Mouse (Mus musculus) midbrain, embryonic 14.5 days (tissue): ENCODE measurements around the gene Dennd5b. TPM values are rescaled to one million over a fixed set of nuclear protein-coding genes. Genes with fewer than 3 reads are reported as not detected.

ENCODE experiments used
- ATAC-seq: fragments of 200-750 bp; cut with Nextera tagmentation; 2 replicates; pipeline ENCODE4 v1.8.0; 2017; ENCODE audit warnings: moderate number of reproducible peaks, moderate library complexity; ENCODE audit not compliant: low FRiP score, low TSS enrichment
- DNase-seq: peaks from one replicate; pipeline ENCODE4 v3.0.0-alpha.2; 2015
- H3K27ac ChIP-seq: fragments of 300-500 bp; sonication (generic); replicated peaks from 2 replicates; pipeline ENCODE4 v1.5.1; 2014; ENCODE audit warnings: mild to moderate bottlenecking, low read depth, low read length, moderate library complexity
- H3K27me3 ChIP-seq: fragments of 300-500 bp; sonication (generic); 2 replicates; pipeline ENCODE4 v1.6.1; 2014; ENCODE audit warnings: low read length, control low read depth, mixed read lengths; ENCODE audit not compliant: control insufficient read depth, insufficient read depth
- H3K36me3 ChIP-seq: fragments of 300-500 bp; sonication (generic); 2 replicates; pipeline ENCODE4 v1.6.1; 2014; ENCODE audit warnings: low read length, control low read depth; ENCODE audit not compliant: control insufficient read depth, insufficient read depth
- H3K4me1 ChIP-seq: fragments of 300-500 bp; sonication (generic); 2 replicates; pipeline ENCODE4 v1.6.1; 2014; ENCODE audit warnings: mild to moderate bottlenecking, antibody characterized with exemption, low read length, control low read depth; ENCODE audit not compliant: control insufficient read depth, insufficient read depth
- H3K4me2 ChIP-seq: fragments of 300-500 bp; sonication (generic); 2 replicates; pipeline ENCODE4 v1.6.1; 2014; ENCODE audit warnings: mild to moderate bottlenecking, low read length, moderate library complexity
- H3K4me3 ChIP-seq: fragments of 300-500 bp; sonication (generic); replicated peaks from 2 replicates; pipeline ENCODE4 v1.5.1; 2014; ENCODE audit warnings: low read depth, low read length
- H3K9ac ChIP-seq: fragments of 300-500 bp; sonication (generic); replicated peaks from 2 replicates; pipeline ENCODE4 v1.6.1; 2014; ENCODE audit warnings: mild to moderate bottlenecking, low read length, moderate library complexity
- H3K9me3 ChIP-seq: fragments of 300-500 bp; sonication (generic); 2 replicates; pipeline ENCODE4 v1.6.1; 2016; ENCODE audit warnings: low read length, control low read depth, mixed read lengths; ENCODE audit not compliant: control insufficient read depth
- WGBS: fragments of 180-500 bp; shearing (Covaris S2); extraction: QIAGEN DNeasy Blood & Tissue Kit; methylation state at CpG from one replicate; pipeline ENCODE4 v1.1.7; 2014; 5-methylcytosine and 5-hydroxymethylcytosine counted together
- polyA plus RNA-seq: library from polyadenylated mRNA; unstranded; fragments of >200 nt; fragmentation: Nextera tagmentation; extraction: Ambion mirVana; gene quantifications from 2 replicates; pipeline ENCODE4 v1.2.1, GENCODE M21; 2014

Dennd5b gene
- polyA plus RNA-seq, 1 experiment from 2014 or later: 24.8 TPM

DNA sequence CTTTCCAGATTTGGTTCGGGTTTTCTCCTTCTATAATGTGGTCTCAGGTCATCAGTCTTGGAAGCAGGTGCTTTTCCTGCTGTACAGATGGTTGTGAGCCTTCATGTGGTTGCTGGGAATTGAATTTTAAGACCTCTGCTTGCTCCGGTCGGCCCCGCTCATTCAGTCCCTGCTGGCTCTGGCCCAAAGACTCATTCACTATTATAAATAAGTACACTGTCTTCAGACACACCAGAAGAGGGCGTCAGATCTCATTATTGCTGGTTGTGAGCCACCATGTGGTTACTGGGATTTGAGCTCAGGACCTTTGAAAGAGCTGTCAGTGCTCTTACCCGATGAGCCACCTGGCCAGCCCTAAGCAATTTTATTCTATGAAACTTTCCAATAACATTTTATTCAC, 6.1 kb downstream of the Dennd5b start:
- peak; percentile 13 for DNase-seq
- H3K9ac ChIP-seq: no peak overlapping the region
- no peaks in the 10 kb centered on the region for H3K9me3 ChIP-seq

DNA sequence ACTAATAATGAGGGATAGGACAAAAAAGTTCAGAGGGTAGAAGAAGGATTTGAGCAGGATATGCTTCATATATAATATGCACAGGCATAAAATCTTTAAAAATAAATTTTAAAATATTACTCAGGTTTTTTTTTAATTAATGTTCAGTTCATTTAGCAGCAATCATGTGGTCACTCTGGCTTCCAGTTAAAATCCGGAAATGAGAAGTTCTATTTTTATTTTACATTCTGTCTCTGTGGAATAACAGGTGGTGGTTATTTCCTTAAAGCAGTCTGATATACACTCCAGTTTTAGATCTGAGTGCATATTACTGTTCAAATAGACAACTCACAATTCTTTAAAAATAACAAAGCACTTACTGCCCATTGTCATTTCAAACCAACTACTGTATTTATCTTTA, 6.9 kb downstream of the Dennd5b start:
- Histone ChIP-seq H3K9me3 (no peaks in the 10 kb centered on the region), H3K9ac (no peak overlapping the region), H3K4me3 (no peak overlapping the region), H3K27me3 (no peaks in the 10 kb centered on the region), H3K27ac (no peak overlapping the region), H3K36me3 (no peaks in the 10 kb centered on the region), H3K4me1 (peaks cover 9% of the 10 kb centered on the region), H3K4me2 (no peak overlapping the region)
- DNase-seq: no peak
- no peak for ATAC-seq
- 77% methylated on average over 1 of the region's 1 CpGs for WGBS

More for the DNA sequence above, 6.1 kb downstream of the Dennd5b start:
- peaks cover 10% of the 10 kb centered on the region for H3K4me1 ChIP-seq
- 75% methylated on average over 6 of the region's 6 CpGs for WGBS
- H3K4me3 ChIP-seq: no peak overlapping the region
- ATAC-seq: no peak
- H3K4me2 ChIP-seq: no peak overlapping the region
- H3K36me3 ChIP-seq: no peaks in the 10 kb centered on the region
- H3K27ac ChIP-seq: no peak overlapping the region
- no peaks in the 10 kb centered on the region for H3K27me3 ChIP-seq

DNA sequence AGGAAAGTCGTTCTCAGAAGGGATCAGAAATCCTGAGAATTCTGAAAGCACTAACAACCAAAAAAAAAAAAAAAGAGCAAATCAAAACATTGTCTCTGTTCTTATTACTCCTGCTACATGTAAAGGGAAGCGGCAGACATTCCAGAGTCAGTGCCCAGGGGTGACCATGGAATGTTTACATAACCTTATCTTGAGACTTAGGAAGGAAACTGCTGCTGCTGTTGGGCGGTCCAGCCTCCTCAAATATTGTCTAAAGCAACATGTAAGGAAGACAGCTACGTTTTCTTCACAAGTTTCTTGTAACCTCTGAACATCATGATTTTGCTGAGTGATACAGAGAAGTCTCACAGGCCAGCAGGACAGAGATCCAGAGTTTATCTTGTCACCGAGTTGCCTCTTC, 8.0 kb downstream of the Dennd5b start:
- DNase-seq (no peak), ATAC-seq (no peak)
- no peak overlapping the region for H3K4me3 ChIP-seq
- 81% methylated on average over 5 of the region's 5 CpGs for WGBS
- H3K4me2 ChIP-seq: no peak overlapping the region
- H3K4me1 ChIP-seq: 0 out of 2 replicates have a peak, but pooled peaks cover under 1% of the 10 kb centered on the region
- H3K27ac ChIP-seq: no peak overlapping the region
- no peaks in the 10 kb centered on the region for H3K27me3 ChIP-seq
- no peaks in the 10 kb centered on the region for H3K36me3 ChIP-seq
- no peaks in the 10 kb centered on the region for H3K9me3 ChIP-seq
- no peak overlapping the region for H3K9ac ChIP-seq

DNA sequence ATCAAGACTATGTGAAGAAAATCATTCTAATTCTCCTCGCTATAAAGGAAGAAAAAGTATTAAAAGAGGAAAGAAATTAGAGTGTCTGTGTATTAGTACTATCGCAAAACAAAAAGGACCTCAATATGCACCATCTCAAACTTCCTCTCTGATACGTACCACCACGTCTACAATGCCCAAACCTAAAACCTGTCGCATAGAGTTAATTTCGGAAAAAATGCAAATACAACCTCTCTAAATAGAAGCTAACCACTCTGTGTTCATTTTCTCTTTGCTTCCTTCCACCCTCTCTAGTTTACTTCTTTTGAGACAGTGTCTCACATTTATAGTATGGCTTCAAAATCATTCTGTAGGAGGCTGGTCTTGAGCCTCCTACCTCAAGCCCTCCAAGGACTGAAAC, 9.1 kb downstream of the Dennd5b start:
- no peak overlapping the region for H3K4me3 ChIP-seq
- H3K9me3 ChIP-seq: no peaks in the 10 kb centered on the region
- H3K4me1 ChIP-seq: peaks cover 2% of the 10 kb centered on the region; the same call in 1 of the 2 replicates
- no peak overlapping the region for H3K27ac ChIP-seq
- 96% methylated on average over 6 of the region's 6 CpGs for WGBS
- no peak overlapping the region for H3K9ac ChIP-seq
- no peak overlapping the region for H3K4me2 ChIP-seq
- DNase-seq: no peak
- ATAC-seq: no peak
- no peaks in the 10 kb centered on the region for H3K27me3 ChIP-seq
- no peaks in the 10 kb centered on the region for H3K36me3 ChIP-seq

DNA sequence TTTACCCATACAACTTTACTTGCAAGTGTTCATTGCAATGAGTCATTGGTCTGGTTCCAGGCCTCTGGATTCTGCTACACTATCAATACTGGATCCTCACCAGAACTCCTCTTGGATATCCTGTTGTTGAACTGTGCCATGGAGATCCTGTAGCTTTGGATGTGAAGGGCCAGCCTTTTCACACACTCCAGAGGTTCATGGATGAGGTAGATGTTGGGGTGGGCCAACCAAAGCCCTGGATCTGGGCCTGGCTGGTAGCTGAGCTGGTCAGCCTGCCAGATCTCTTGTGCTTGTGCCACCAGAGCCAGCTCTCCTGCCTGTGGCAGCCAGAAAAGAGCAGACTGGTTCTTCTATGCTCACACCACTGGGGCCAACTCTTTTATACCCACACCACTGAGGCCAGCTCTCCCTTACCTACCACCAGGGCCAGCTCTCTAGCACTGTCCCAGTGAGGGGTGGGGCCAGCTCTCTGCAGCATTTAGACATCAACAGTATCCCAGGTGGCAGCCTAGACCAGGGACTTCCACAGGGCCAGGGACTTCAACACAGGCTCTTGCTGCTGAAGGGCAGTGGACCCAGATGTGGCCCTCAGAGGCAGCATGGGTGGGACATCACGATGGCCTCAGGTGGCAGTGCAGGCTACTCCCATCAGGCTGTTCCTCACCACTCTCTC, 24.2 kb downstream of the Dennd5b start:
- no peak overlapping the region for H3K27ac ChIP-seq
- H3K4me2 ChIP-seq: no peak overlapping the region
- no peak for DNase-seq
- no peaks in the 10 kb centered on the region for H3K27me3 ChIP-seq
- H3K9ac ChIP-seq: no peak overlapping the region
- H3K4me3 ChIP-seq: no peak overlapping the region
- H3K4me1 ChIP-seq: no peaks in the 10 kb centered on the region
- ATAC-seq: no peak
- WGBS: 92% methylated on average over 1 of the region's 1 CpGs
- H3K36me3 ChIP-seq: peaks cover 23% of the 10 kb centered on the region; the same call in 1 of the 2 replicates
- no peaks in the 10 kb centered on the region for H3K9me3 ChIP-seq

DNA sequence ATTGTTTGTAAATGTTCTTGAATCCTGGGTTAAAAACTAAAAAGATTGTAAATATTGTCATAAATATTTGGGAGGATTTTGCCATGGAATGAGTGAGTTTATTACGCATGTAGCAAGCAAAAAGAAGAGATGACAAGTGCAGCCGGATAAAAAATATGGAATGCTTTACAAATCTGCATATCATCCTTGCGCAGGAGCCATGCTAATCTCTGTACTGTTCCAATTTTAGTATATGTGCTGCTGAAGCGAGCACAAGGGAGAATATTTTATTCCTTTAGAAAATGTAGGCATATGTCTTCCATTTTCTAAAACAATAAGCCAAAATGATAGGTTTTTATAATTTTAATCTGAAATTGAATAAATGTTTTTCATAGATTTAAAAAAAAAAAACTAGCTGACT, 27.6 kb downstream of the Dennd5b start:
- no peak overlapping the region for H3K4me2 ChIP-seq
- no peaks in the 10 kb centered on the region for H3K4me1 ChIP-seq
- H3K9me3 ChIP-seq: no peaks in the 10 kb centered on the region
- H3K27ac ChIP-seq: no peak overlapping the region
- H3K27me3 ChIP-seq: no peaks in the 10 kb centered on the region
- H3K36me3 ChIP-seq: peaks cover 20% of the 10 kb centered on the region; the same call in 1 of the 2 replicates
- DNase-seq (no peak), ATAC-seq (no peak)
- 90% methylated on average over 4 of the region's 4 CpGs for WGBS
- H3K9ac ChIP-seq: no peak overlapping the region
- no peak overlapping the region for H3K4me3 ChIP-seq

DNA sequence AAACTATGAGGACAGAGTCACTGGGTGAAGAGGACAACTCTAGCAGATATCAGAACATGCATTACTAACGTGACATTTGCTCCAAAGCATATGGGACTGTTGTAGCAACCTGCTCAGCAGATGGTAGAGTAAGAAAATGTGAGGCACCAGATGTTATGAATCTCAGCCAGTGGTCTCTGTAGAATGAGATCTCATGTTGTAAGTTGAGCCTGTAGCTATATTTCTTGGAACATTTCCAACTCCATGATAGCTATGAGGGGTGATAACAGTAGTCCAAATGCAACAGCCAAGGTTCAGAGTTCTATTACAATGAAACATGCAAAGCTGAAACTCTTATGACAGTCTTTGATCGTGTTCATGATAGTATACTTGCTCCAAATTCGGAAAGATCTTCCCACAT, 28.6 kb downstream of the Dennd5b start:
- H3K9me3 ChIP-seq: no peaks in the 10 kb centered on the region
- peaks cover 22% of the 10 kb centered on the region for H3K36me3 ChIP-seq
- H3K4me2 ChIP-seq: no peak overlapping the region
- no peak for ATAC-seq
- no peak overlapping the region for H3K27ac ChIP-seq
- H3K9ac ChIP-seq: no peak overlapping the region
- no peaks in the 10 kb centered on the region for H3K4me1 ChIP-seq
- H3K27me3 ChIP-seq: no peaks in the 10 kb centered on the region
- DNase-seq: peak; percentile 19
- WGBS: 89% methylated on average over 3 of the region's 3 CpGs
- no peak overlapping the region for H3K4me3 ChIP-seq

DNA sequence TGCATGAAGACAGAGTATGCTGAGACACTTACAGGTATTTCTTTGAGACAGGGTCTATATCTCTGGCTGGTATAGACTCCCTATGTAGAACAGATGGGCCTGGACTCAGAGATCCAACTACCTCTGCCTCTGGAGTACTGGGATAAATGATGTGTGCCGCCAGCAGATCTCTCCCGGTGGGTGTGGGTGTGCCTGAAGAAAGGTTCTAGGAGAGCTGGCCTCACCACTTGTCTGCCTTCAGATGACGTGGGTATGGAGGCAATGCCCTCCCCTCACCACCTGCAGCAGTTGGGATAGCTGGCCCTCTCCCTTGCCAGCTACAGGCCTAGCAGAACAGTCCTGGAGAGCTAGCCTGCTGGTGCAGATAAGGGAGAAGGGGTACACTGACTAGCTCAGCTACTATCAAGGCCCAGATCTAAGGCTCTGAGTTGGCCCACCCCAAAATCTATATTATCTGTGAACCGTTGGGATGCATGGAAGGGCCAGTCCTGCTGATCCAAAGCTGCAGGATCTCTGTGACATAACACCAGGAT, 30.8 kb downstream of the Dennd5b start:
- Histone ChIP-seq H3K9me3 (no peaks in the 10 kb centered on the region), H3K4me3 (no peak overlapping the region), H3K36me3 (peaks cover 17% of the 10 kb centered on the region), H3K9ac (no peak overlapping the region), H3K27me3 (no peaks in the 10 kb centered on the region), H3K27ac (no peak overlapping the region), H3K4me2 (no peak overlapping the region), H3K4me1 (no peaks in the 10 kb centered on the region)
- DNase-seq: no peak
- ATAC-seq: no peak
- WGBS: 91% methylated on average over 4 of the region's 4 CpGs

DNA sequence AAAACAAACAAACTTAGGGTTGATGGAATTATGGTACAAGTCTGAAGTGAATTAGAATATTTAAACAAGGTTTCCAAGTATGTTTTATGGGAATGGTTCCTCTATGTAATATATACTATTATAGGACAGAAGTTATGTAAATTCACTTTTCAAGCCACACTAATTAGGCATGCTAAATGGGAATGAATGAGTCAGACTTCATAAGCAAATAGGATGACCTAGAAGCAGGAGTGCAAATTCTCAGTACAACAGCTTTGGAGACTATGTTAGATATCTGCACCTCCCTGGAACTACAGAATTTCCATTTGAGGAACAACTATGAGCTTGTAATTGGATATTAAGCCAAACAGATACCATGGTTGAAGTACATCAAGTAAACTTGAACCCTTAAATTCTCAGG, 38.1 kb downstream of the Dennd5b start:
- Histone ChIP-seq H3K9me3 (no peaks in the 10 kb centered on the region), H3K4me3 (no peak overlapping the region), H3K4me1 (no peaks in the 10 kb centered on the region), H3K9ac (no peak overlapping the region), H3K4me2 (no peak overlapping the region), H3K27me3 (no peaks in the 10 kb centered on the region), H3K27ac (no peak overlapping the region), H3K36me3 (peaks cover 11% of the 10 kb centered on the region)
- DNase-seq (no peak), ATAC-seq (no peak)
